In the genomic region with DNA sequence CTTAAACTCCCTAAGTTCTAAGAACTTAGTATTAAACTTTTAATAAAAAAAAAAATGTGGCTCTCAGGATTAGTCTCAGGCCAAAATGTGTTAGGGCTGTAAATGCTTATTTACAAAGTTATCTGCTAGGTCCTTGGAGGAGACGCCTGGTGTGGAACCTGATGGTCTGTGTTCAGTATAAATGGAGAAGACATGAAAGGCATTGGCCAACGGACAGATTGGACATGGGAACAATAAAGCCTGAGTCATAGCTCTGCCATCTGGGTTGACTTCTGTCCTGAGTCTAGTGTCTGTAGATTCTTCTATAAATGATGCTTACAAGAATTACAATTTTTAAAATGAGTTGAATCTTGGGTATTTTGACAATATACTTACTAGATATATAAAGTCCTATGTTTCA, we compare ENCODE assay signal across 16 mouse cellular contexts. TPM values are rescaled to one million over a fixed set of nuclear protein-coding genes. Genes with fewer than 3 reads are reported as not detected.
DNase-seq lines count a peak whose midpoint lies in the region; ATAC-seq lines count a peak whose summit lies in the region.
"Had no signal": no experiment of that assay in that cellular context is flagged by ENCODE, and none has a peak within 500 bp of the region (broad histone marks: within the 10 kb centered on the region; RNA-seq: fewer than 3 reads in every experiment).

No protein-coding gene starts in this region.

- no peak for ATAC-seq in cerebellum, adult (ENCODE audit: insufficient number of reproducible peaks, low FRiP score, low TSS enrichment)
- ATAC-seq: activated CD4-positive, CD25-positive, alpha-beta regulatory T cell, adult 4 months; CD4-positive, CD25-positive, alpha-beta regulatory T cell, adult 4 months; forebrain, embryonic 13.5 days; forebrain, embryonic 15.5 days; forebrain, postnatal 0 days; Patski had no signal

- DNase-seq in adrenal gland, adult 2 months = peak; percentile 17
- no peak for DNase-seq in adrenal gland, postnatal 14 days
- DNase-seq in cerebellum, adult 8-10 months = peak; percentile 27
- DNase-seq in adipocyte (ENCODE audit: low spot score) = peak; percentile 36
- no peak for DNase-seq in lung, postnatal 36 days
- DNase-seq: B cell, adult 2 months; cerebellum, adult 11 months; cerebellum, adult 9-11 months; cerebellum, postnatal 14 days; forebrain, postnatal 0 days had no signal

RNA-seq across cellular contexts. Expression of a gene that starts 7.7 kb away (rescaled TPM):
- 10 to 100 TPM; 31.3 to 37.6 TPM for total RNA-seq in adrenal gland, adult 2 months (2021)
- polyA plus RNA-seq in adrenal gland, adult 2 months (2012; rRNA removed) = 14.9 and 17.8 TPM in 2 replicates
- total RNA-seq in adrenal gland, postnatal 14 days (2021) = 32.6 and 36.3 TPM in 2 replicates

RNA-seq across cellular contexts. Expression of a gene that starts 28.6 kb away (rescaled TPM):
- 10 to 100 TPM; 23.7 to 32.4 TPM for total RNA-seq in adrenal gland, adult 2 months (2021)
- 31.1 TPM in 2 replicates for polyA plus RNA-seq in adrenal gland, adult 2 months (2012; rRNA removed)
- total RNA-seq in adrenal gland, postnatal 14 days (2021) = 27.9 and 32.7 TPM in 2 replicates

RNA-seq across cellular contexts. Expression of a gene that starts 28.9 kb away (rescaled TPM):
- total RNA-seq in adrenal gland, adult 2 months (2021) = 100 to 1,000 TPM; 102 to 133 TPM
- polyA plus RNA-seq in adrenal gland, adult 2 months (2012; rRNA removed) = 2.7 and 2.9 TPM in 2 replicates
- 99.8 and 104 TPM in 2 replicates for total RNA-seq in adrenal gland, postnatal 14 days (2021)

Comparison
In these comparisons a context has a peak if more than half of its experiments do, and no peak if none do; other contexts are left out.
1. DNase-seq: peak in adrenal gland, adult 2 months (single experiment), cerebellum, adult 8-10 months (single experiment) and adipocyte (single experiment); none in adrenal gland, postnatal 14 days (single experiment) and lung, postnatal 36 days (single experiment).